Mouse (Mus musculus): ENCODE measurements around the gene 1700088E04Rik.

DNA sequence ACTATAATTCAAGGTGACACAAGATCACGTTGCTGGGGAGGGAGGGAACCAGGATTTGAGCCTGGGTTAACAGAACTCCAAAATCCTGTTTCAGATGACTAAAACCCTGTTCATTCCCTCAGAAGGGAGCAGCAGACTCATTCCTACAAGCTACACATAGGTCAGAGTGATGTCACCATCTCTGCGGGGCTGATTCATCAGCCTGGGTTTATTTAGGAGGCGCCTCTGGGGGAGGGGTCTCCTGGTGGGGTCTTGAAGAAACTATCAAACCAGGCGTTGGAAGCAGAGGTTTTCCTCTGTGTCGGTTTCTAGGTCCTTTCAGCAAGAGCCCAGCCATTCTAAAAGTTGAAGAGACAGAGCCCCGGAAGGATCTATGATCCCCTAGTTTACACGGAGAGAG, 33.1 kb downstream of the 1700088E04Rik start:
- TF ChIP-seq CTCF (IDR thresholded peaks at IDR 0.05; ENCODE audit: insufficient read depth, low read depth, low read length) (no peak), POLR2A (IDR thresholded peaks at IDR 0.05; ENCODE audit: insufficient read depth, low read depth, low read length) (no peak)

All from olfactory bulb, adult 2 months (tissue).